Mouse (Mus musculus): ENCODE data around the gene Ttc38.

Ttc38 gene

GRCm38 (mm10) chr15:85810806-85811521 is 21.1 kb upstream of the Ttc38 start:
- CTCF ChIA-PET, result interaction anchor here in 3 of 4 experiments (0.6 to 2.0 kb wide), 23 partner anchors 11 to 683 kb away, joined by 3 to 14 read pairs (median 4); partner anchors contain the start of genes Ppara (in 2 of the 3), Ttc38 (in 2 of the 3) and Pkdrej (in 1 of the 3)
- POLR2A ChIA-PET, result interaction anchor here (0.6 to 5.2 kb wide), 71 partner anchors 8 to 774 kb away, joined by 3 to 58 read pairs (median 4); partner anchors contain the start of genes Gtse1 (in 3 of the 4), Pkdrej (in 3 of the 4), Ttc38 (in 3 of the 4) and Celsr1 (in 2 of the 4)

GRCm38 (mm10) chr15:85811535-85812277 is 20.4 kb upstream of the Ttc38 start, which contains the start of gene Cdpf1:
TSS of gene Cdpf1 (minus strand) at chr15:85811697.
- ChIA-PET CTCF (interaction anchor here in 3 of 4 experiments (0.6 to 2.0 kb wide), 23 partner anchors 10 to 683 kb away, joined by 3 to 14 read pairs (median 4); partner anchors contain the start of genes Ppara (in 2 of the 3), Ttc38 (in 2 of the 3) and Pkdrej (in 1 of the 3)), POLR2A (interaction anchor here (0.6 to 5.2 kb wide), 74 partner anchors 8 to 775 kb away, joined by 3 to 58 read pairs (median 4); partner anchors contain the start of genes Gtse1 (in 3 of the 4), Pkdrej (in 3 of the 4), Ttc38 (in 3 of the 4) and Celsr1 (in 2 of the 4))

GRCm38 (mm10) chr15:85813428-85813827 is 18.7 kb upstream of the Ttc38 start:
- POLR2A ChIA-PET, result interaction anchor here in 2 of 4 experiments (0.7 to 1.8 kb wide), 11 partner anchors 8 to 252 kb away, joined by 3 to 9 read pairs (median 3); partner anchors contain the start of genes Gtse1 (in 2 of the 2), Pkdrej (in 1 of the 2), Trmu (in 1 of the 2) and Ttc38 (in 1 of the 2)

GRCm38 (mm10) chr15:85821203-85822010 is 10.7 kb upstream of the Ttc38 start, which contains the start of gene Pkdrej:
TSS of gene Pkdrej (minus strand) at chr15:85821734.
- ChIA-PET POLR2A (interaction anchor here in 3 of 4 experiments (0.6 to 2.9 kb wide), 9 partner anchors 8 to 168 kb away, joined by 3 to 22 read pairs (median 8); partner anchors contain the start of genes Cdpf1 (in 3 of the 3), Ttc38 (in 2 of the 3) and Trmu (in 1 of the 3)), CTCF (interaction anchor here in 2 of 4 experiments (0.6 to 2.0 kb wide), 5 partner anchors 10 to 211 kb away, joined by 3 to 6 read pairs (median 4); partner anchors contain the start of gene Cdpf1 (in 1 of the 2))

More at GRCm38 (mm10) chr15:85813428-85813827, 18.7 kb upstream of the Ttc38 start:
- CTCF ChIA-PET, result interaction anchor here in 2 of 4 experiments (1.4 to 2.0 kb wide), 3 partner anchors 22 to 28 kb away, joined by 5 to 6 read pairs (median 6); no protein-coding TSS in a partner anchor

GRCm38 (mm10) chr15:85822011-85822359 is 10.1 kb upstream of the Ttc38 start:
- CTCF ChIA-PET, result interaction anchor here in 2 of 4 experiments (1.0 to 2.0 kb wide), 3 partner anchors 11 to 211 kb away, joined by 4 to 6 read pairs (median 5); partner anchors contain the start of gene Cdpf1 (in 1 of the 2)

GRCm38 (mm10) chr15:85826676-85827075 is 5.4 kb upstream of the Ttc38 start:
- CTCF ChIA-PET, result no interaction called here

More at GRCm38 (mm10) chr15:85822011-85822359, 10.1 kb upstream of the Ttc38 start:
- POLR2A ChIA-PET, result interaction anchor here in 3 of 4 experiments (0.6 to 2.9 kb wide), 7 partner anchors 9 to 57 kb away, joined by 4 to 22 read pairs (median 9); partner anchors contain the start of genes Cdpf1 (in 3 of the 3), Ttc38 (in 2 of the 3) and Trmu (in 1 of the 3)

GRCm38 (mm10) chr15:85828071-85828470 is 4.0 kb upstream of the Ttc38 start:
- POLR2A ChIA-PET, result interaction anchor here in 2 of 4 experiments (1.0 to 1.2 kb wide), 2 partner anchors 11 to 51 kb away, joined by 3 to 4 read pairs; partner anchors contain the start of gene Trmu (in 1 of the 2)
- CTCF ChIA-PET, result interaction anchor here in 2 of 4 experiments (0.8 to 0.9 kb wide), 2 partner anchors 13 kb away, joined by 3 read pairs; no protein-coding TSS in a partner anchor

More at GRCm38 (mm10) chr15:85826676-85827075, 5.4 kb upstream of the Ttc38 start:
- POLR2A ChIA-PET, result interaction anchor here in 2 of 4 experiments (0.6 to 1.9 kb wide), 3 partner anchors 14 to 1633 kb away, joined by 3 to 7 read pairs (median 3); partner anchors contain the start of gene Cdpf1 (in 1 of the 2)

- ChIA-PET POLR2A (interaction anchor here in 1 of 4 experiments (1.5 kb wide), 1 partner anchor 11 kb away, joined by 4 read pairs; no protein-coding TSS in a partner anchor), CTCF (interaction anchor here in 2 of 4 experiments (0.6 kb wide), 2 partner anchors 50 to 116 kb away, joined by 3 read pairs; partner anchors contain the start of gene Trmu (in 1 of the 2))
Measured at GRCm38 (mm10) chr15:85829470-85829869, 2.6 kb upstream of the Ttc38 start.

GRCm38 (mm10) chr15:85832599-85832998 is 493 bp downstream of the Ttc38 start:
- ChIA-PET CTCF (interaction anchor here (0.6 to 1.9 kb wide), 18 partner anchors 8 to 307 kb away, joined by 3 to 28 read pairs (median 4); partner anchors contain the start of genes Cdpf1 (in 2 of the 4) and Trmu (in 1 of the 4)), POLR2A (interaction anchor here (0.7 to 2.5 kb wide), 32 partner anchors 8 to 381 kb away, joined by 3 to 58 read pairs (median 5); partner anchors contain the start of genes Cdpf1 (in 3 of the 4), Pkdrej (in 2 of the 4), Gtse1 (in 1 of the 4) and Trmu (in 1 of the 4))

GRCm38 (mm10) chr15:85835335-85835734 is 3.2 kb downstream of the Ttc38 start:
- CTCF ChIA-PET, result interaction anchor here in 2 of 4 experiments (0.6 to 2.1 kb wide), 11 partner anchors 10 to 678 kb away, joined by 3 to 6 read pairs (median 3); partner anchors contain the start of genes Cdpf1 (in 1 of the 2), Ppara (in 1 of the 2) and Trmu (in 1 of the 2)

GRCm38 (mm10) chr15:85836887-85837286 is 4.8 kb downstream of the Ttc38 start:
- POLR2A ChIA-PET, result interaction anchor here in 1 of 4 experiments (0.8 to 1.5 kb wide), 2 partner anchors 23 to 158 kb away, joined by 3 read pairs; partner anchors contain the start of gene Gtse1
- CTCF ChIA-PET, result interaction anchor here in 1 of 4 experiments (0.6 kb wide), 2 partner anchors 21 to 501 kb away, joined by 3 to 6 read pairs; partner anchors contain the start of gene Atxn10

More at GRCm38 (mm10) chr15:85835335-85835734, 3.2 kb downstream of the Ttc38 start:
- POLR2A ChIA-PET, result interaction anchor here in 2 of 4 experiments (0.8 to 1.4 kb wide), 3 partner anchors 24 to 42 kb away, joined by 3 read pairs; partner anchors contain the start of genes Cdpf1 (in 1 of the 2) and Gtse1 (in 1 of the 2)

- ChIA-PET CTCF (interaction anchor here (0.5 to 2.7 kb wide), 62 partner anchors 9 to 658 kb away, joined by 3 to 28 read pairs (median 4); partner anchors contain the start of genes Gtse1 (in 4 of the 4), Cdpf1 (in 3 of the 4), Ttc38 (in 3 of the 4) and Trmu (in 2 of the 4)), POLR2A (interaction anchor here (0.5 to 3.3 kb wide), 28 partner anchors 9 to 739 kb away, joined by 3 to 26 read pairs (median 4); partner anchors contain the start of genes Cdpf1 (in 3 of the 4), Ttc38 (in 3 of the 4), Gtse1 (in 2 of the 4) and Ppara (in 1 of the 4))
Measured at GRCm38 (mm10) chr15:85840983-85841382, 8.9 kb downstream of the Ttc38 start.

- CTCF ChIA-PET, result interaction anchor here (0.6 to 2.7 kb wide), 28 partner anchors 8 to 243 kb away, joined by 3 to 28 read pairs (median 4); partner anchors contain the start of genes Cdpf1 (in 2 of the 4), Trmu (in 2 of the 4), Ttc38 (in 2 of the 4) and Pkdrej (in 1 of the 4)
- POLR2A ChIA-PET, result interaction anchor here in 3 of 4 experiments (0.7 to 3.3 kb wide), 19 partner anchors 9 to 107 kb away, joined by 3 to 26 read pairs (median 6); partner anchors contain the start of genes Cdpf1 (in 3 of the 3), Ttc38 (in 3 of the 3), Gtse1 (in 2 of the 3) and Ppara (in 1 of the 3)
Measured at GRCm38 (mm10) chr15:85841796-85842360, 9.8 kb downstream of the Ttc38 start.

- POLR2A ChIA-PET, result interaction anchor here in 1 of 4 experiments (1.3 kb wide), 1 partner anchor 12 kb away, joined by 3 read pairs; no protein-coding TSS in a partner anchor
- CTCF ChIA-PET, result no interaction called here
Measured at GRCm38 (mm10) chr15:85845071-85845470, 13.0 kb downstream of the Ttc38 start.
